Mouse (Mus musculus): Measurements from ENCODE around the gene Mettl9. TPM values are rescaled to one million over a fixed set of nuclear protein-coding genes. Genes with fewer than 3 reads are reported as not detected.

Gene Mettl9
- total and polyA plus RNA-seq, 3 experiments, result 33.4 to 80.4 (median 73.3) TPM

DNA sequence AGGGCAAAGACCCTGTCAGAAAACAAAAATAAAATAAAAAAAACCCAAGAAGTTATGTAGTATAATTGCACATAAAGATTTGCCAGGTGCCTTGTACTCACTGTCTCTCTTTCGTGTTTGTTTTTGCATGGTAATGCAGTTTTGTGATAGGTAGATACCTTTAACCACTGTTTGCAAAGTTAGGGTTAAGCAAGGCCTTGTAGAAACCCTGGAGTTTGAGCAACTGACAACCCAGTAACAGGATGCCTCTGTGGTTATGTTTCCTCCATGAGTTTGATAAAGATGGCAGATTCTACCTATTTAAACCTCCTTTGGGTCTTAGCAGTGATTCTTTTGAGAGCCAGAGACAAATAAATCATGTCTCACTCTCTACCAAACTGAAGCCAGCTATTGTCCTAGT, 9.3 kb downstream of the Mettl9 start:
- Histone ChIP-seq H3K27ac (ENCODE audit: control insufficient read depth, low read depth, low read length) (no peak overlapping the region), H3K4me3 (ENCODE audit: control insufficient read depth in 1 of 2, insufficient read depth in 1 of 2, low read depth in 2 of 2, low read length in 2 of 2) (no peak overlapping the region), H3K4me1 (ENCODE audit: control insufficient read depth in 1 of 2, insufficient read depth in 2 of 2, low read length in 2 of 2) (peaks cover 10 to 15% of the 10 kb centered on the region in 2 experiments), H3K36me3 (ENCODE audit: control insufficient read depth in 1 of 2, insufficient read depth in 2 of 2, low read length in 2 of 2) (peaks cover 3 to 21% of the 10 kb centered on the region in 2 experiments), H3K9me3 (replicated peaks; ENCODE audit: insufficient read depth, low read length) (no peaks in the 10 kb centered on the region), H3K79me2 (ENCODE audit: control insufficient read depth, insufficient read depth, low read length, poor library complexity) (peaks cover 64% of the 10 kb centered on the region), H3K27me3 (ENCODE audit: control insufficient read depth in 1 of 2, insufficient read depth in 2 of 2, low read length in 2 of 2) (no peaks in the 10 kb centered on the region), H3K9ac (ENCODE audit: control insufficient read depth, low read depth, low read length, poor library complexity, severe bottlenecking) (no peak overlapping the region)
- DNase-seq (ENCODE audit: low read depth, low spot score), result no peak
- TF ChIP-seq POLR2A (IDR thresholded peaks at IDR 0.05; ENCODE audit: control insufficient read depth in 1 of 2, insufficient read depth in 1 of 2, low read depth in 1 of 2, low read length in 2 of 2, poor library complexity in 1 of 2) (no peak), JUND (IDR thresholded peaks at IDR 0.05; ENCODE audit: low read depth, low read length) (no peak), GABPA (IDR thresholded peaks at IDR 0.05; ENCODE audit: low read depth, low read length) (no peak), USF2 (IDR thresholded peaks at IDR 0.05; ENCODE audit: borderline replicate concordance in 1 of 2, insufficient read depth in 1 of 2, low read depth in 1 of 2, low read length in 2 of 2) (no peak), TAL1 (IDR thresholded peaks at IDR 0.05; ENCODE audit: low read length) (no peak), HCFC1 (IDR thresholded peaks at IDR 0.05; ENCODE audit: low read depth, low read length) (no peak), UBTF (IDR thresholded peaks at IDR 0.05; ENCODE audit: borderline replicate concordance, insufficient read depth, low read depth, low read length) (no peak), BHLHE40 (IDR thresholded peaks at IDR 0.05; ENCODE audit: borderline replicate concordance, low read depth, low read length) (no peak)

DNA sequence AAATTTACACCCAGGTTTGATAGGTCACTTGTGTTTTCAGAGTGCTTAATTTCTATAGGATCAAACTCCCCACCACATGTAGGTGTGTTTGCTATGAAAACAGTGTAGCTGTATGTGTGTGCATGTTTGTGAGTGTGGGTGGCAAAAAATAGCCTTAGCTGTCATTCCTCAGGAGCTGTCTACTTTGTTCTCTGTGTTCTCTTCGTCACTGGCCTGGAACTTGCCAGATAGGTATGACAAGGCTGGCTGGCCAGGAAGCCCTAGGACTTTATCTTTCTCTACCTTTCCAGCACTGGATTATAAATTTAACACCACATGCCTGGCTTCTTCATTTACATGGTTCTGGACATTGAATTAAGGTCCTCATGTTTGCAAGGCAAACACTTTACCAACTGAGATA, 10.0 kb downstream of the Mettl9 start:
- Histone ChIP-seq H3K9ac (ENCODE audit: control insufficient read depth, low read depth, low read length, poor library complexity, severe bottlenecking) (no peak overlapping the region), H3K4me3 (ENCODE audit: control insufficient read depth in 1 of 2, insufficient read depth in 1 of 2, low read depth in 2 of 2, low read length in 2 of 2) (no peak overlapping the region), H3K27ac (ENCODE audit: control insufficient read depth, low read depth, low read length) (no peak overlapping the region), H3K9me3 (replicated peaks; ENCODE audit: insufficient read depth, low read length) (no peaks in the 10 kb centered on the region), H3K4me1 (ENCODE audit: control insufficient read depth in 1 of 2, insufficient read depth in 2 of 2, low read length in 2 of 2) (peaks cover 10 to 15% of the 10 kb centered on the region in 2 experiments), H3K36me3 (ENCODE audit: control insufficient read depth in 1 of 2, insufficient read depth in 2 of 2, low read length in 2 of 2) (peaks cover 9 to 21% of the 10 kb centered on the region in 2 experiments), H3K27me3 (ENCODE audit: control insufficient read depth in 1 of 2, insufficient read depth in 2 of 2, low read length in 2 of 2) (no peaks in the 10 kb centered on the region), H3K79me2 (ENCODE audit: control insufficient read depth, insufficient read depth, low read length, poor library complexity) (peaks cover 60% of the 10 kb centered on the region)
- DNase-seq (ENCODE audit: low read depth, low spot score), result no peak
- no peak for TF ChIP-seq POLR2AphosphoS5 (IDR thresholded peaks at IDR 0.05; ENCODE audit: borderline replicate concordance, low read depth, low read length)
- no peak for TF ChIP-seq ELF1 (IDR thresholded peaks at IDR 0.05; ENCODE audit: low read depth, low read length)
- TF ChIP-seq MAX (IDR thresholded peaks at IDR 0.05; ENCODE audit: low read length), result no peak
- TF ChIP-seq TCF12 (IDR thresholded peaks at IDR 0.05; ENCODE audit: low read depth, low read length), result no peak

DNA sequence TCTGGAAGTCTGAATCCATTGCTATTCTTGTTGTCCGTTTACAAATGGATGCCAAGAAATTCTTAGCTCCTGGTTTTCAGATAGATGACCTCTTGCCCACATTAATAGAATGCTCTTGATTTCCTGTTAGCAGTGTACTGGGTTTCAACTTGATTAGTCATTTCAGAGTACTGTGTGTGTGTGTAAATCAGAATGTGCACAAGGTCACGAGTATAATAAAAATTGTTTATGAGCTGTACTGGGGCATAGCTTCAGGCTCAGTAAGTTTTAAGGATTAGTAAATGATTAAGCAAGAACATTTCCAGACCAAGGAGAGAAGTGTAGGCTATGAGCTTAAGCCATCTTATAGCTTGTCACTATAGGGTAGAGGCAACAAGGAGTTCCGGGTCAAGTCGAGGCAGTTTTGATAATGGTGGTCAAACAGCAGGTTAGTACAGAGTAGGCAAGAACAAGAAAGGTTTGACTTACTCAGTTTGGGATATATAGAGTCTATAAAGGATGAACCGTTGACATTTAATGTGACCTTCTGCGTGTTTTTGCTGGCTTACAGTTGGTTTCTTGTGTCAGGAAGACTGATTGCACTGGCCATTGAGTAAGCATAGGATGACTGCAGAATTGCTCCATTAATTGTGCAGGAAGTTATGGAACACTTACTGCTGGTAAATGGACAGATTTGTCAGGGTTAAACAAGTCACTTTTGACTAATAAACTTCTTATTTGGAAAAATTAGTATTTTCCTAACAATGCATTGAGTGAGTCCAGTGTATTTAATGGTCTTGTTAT, 11.6 kb downstream of the Mettl9 start:
- Histone ChIP-seq H3K9me3 (replicated peaks; ENCODE audit: insufficient read depth, low read length) (no peaks in the 10 kb centered on the region), H3K4me1 (ENCODE audit: control insufficient read depth in 1 of 2, insufficient read depth in 2 of 2, low read length in 2 of 2) (peaks cover 10 to 15% of the 10 kb centered on the region in 2 experiments), H3K4me3 (ENCODE audit: control insufficient read depth in 1 of 2, insufficient read depth in 1 of 2, low read depth in 2 of 2, low read length in 2 of 2) (no peak overlapping the region), H3K27ac (ENCODE audit: control insufficient read depth, low read depth, low read length) (no peak overlapping the region), H3K36me3 (ENCODE audit: control insufficient read depth in 1 of 2, insufficient read depth in 2 of 2, low read length in 2 of 2) (peaks cover 17 to 21% of the 10 kb centered on the region in 2 experiments), H3K27me3 (ENCODE audit: control insufficient read depth in 1 of 2, insufficient read depth in 2 of 2, low read length in 2 of 2) (no peaks in the 10 kb centered on the region), H3K79me2 (ENCODE audit: control insufficient read depth, insufficient read depth, low read length, poor library complexity) (peaks cover 46% of the 10 kb centered on the region), H3K9ac (ENCODE audit: control insufficient read depth, low read depth, low read length, poor library complexity, severe bottlenecking) (no peak overlapping the region)
- no peak for DNase-seq (ENCODE audit: low read depth, low spot score)
- no peak for TF ChIP-seq TBP (IDR thresholded peaks at IDR 0.05; ENCODE audit: low read depth, low read length)
- TF ChIP-seq ZMIZ1 (IDR thresholded peaks at IDR 0.05; ENCODE audit: low read depth, low read length), result no peak
- TF ChIP-seq JUND (IDR thresholded peaks at IDR 0.05; ENCODE audit: low read depth, low read length), result no peak
- no peak for TF ChIP-seq KAT2A (conservative IDR thresholded peaks at IDR 0.05; ENCODE audit: low read depth, low read length)
- TF ChIP-seq MAZ (IDR thresholded peaks at IDR 0.05; ENCODE audit: low read depth, low read length), result no peak
- no peak for TF ChIP-seq SMC3 (IDR thresholded peaks at IDR 0.05; ENCODE audit: low read depth, low read length)

All from MEL (cell line).